Mouse (Mus musculus) midbrain, postnatal 0 days (tissue): ENCODE measurements around the gene Stat2. TPM values are rescaled to one million over a fixed set of nuclear protein-coding genes. Genes with fewer than 3 reads are reported as not detected.
"Not testable (repeated sequence)": the region's sequence is repeated elsewhere in the genome, so short reads cannot be mapped to it uniquely, and the experiment has no call there.

Source experiments
- ATAC-seq: fragments of 200-750 bp; cut with Nextera tagmentation; 2 replicates; pipeline ENCODE4 v1.8.0; 2017; ENCODE audit warnings: moderate number of reproducible peaks, mild to moderate bottlenecking, moderate TSS enrichment, moderate library complexity; ENCODE audit not compliant: low FRiP score
- DNase-seq: peaks from one replicate; pipeline ENCODE4 v3.0.0-alpha.2; 2015; ENCODE audit warnings: low spot score
- H3K27ac ChIP-seq: fragments of 300-500 bp; sonication (generic); 2 replicates; pipeline ENCODE4 v1.5.1; 2014; ENCODE audit warnings: low read depth, mild to moderate bottlenecking, low read length, mixed read lengths
- H3K27me3 ChIP-seq: fragments of 300-500 bp; sonication (generic); 2 replicates; pipeline ENCODE4 v1.6.1; 2014; ENCODE audit warnings: low read length, control low read depth, mixed read lengths; ENCODE audit not compliant: insufficient read depth
- H3K36me3 ChIP-seq: fragments of 300-500 bp; sonication (generic); 2 replicates; pipeline ENCODE4 v1.6.1; 2014; ENCODE audit warnings: low read length, control low read depth, mixed read lengths; ENCODE audit not compliant: insufficient read depth
- H3K4me1 ChIP-seq: fragments of 300-500 bp; sonication (generic); 2 replicates; pipeline ENCODE4 v1.6.1; 2014; ENCODE audit warnings: mild to moderate bottlenecking, control low read depth, antibody characterized with exemption, low read length, mixed read lengths; ENCODE audit not compliant: insufficient read depth
- H3K4me2 ChIP-seq: fragments of 300-500 bp; sonication (generic); 2 replicates; pipeline ENCODE4 v1.6.1; 2014; ENCODE audit warnings: low read depth, mild to moderate bottlenecking, low read length, mixed read lengths; ENCODE audit not compliant: poor library complexity, severe bottlenecking
- H3K4me3 ChIP-seq: fragments of 300-500 bp; sonication (generic); 2 replicates; pipeline ENCODE4 v1.5.1; 2014; ENCODE audit warnings: low read depth, mild to moderate bottlenecking, low read length, moderate library complexity
- H3K9ac ChIP-seq: fragments of 300-500 bp; sonication (generic); replicated peaks from 2 replicates; pipeline ENCODE4 v1.6.1; 2014; ENCODE audit warnings: mild to moderate bottlenecking, low read length, moderate library complexity, mixed read lengths; ENCODE audit not compliant: poor library complexity, severe bottlenecking
- H3K9me3 ChIP-seq: fragments of 300-500 bp; sonication (generic); 2 replicates; pipeline ENCODE4 v1.6.1; 2016; ENCODE audit warnings: low read length, control low read depth
- CTCF ChIP-seq: IDR thresholded peaks from 2 replicates; pipeline ENCODE4 v1.5.1; 2016; ENCODE audit warnings: antibody characterized with exemption, mild to moderate bottlenecking
- WGBS: fragments of 180-500 bp; shearing (Covaris S2); extraction: QIAGEN DNeasy Blood & Tissue Kit; methylation state at CpG from one replicate; pipeline ENCODE4 v1.1.7; 2014; 5-methylcytosine and 5-hydroxymethylcytosine counted together
- polyA plus RNA-seq: library from polyadenylated mRNA; unstranded; fragments of >200 nt; fragmentation: Nextera tagmentation; extraction: Ambion mirVana; gene quantifications from 2 replicates; pipeline ENCODE4 v1.2.1, GENCODE M21; 2015
- total RNA-seq: library from RNA; depleted of rRNA; stranded (reverse); fragments of >200 nt; gene quantifications from 2 replicates; pipeline ENCODE4 v1.2.3, GENCODE M21; 2014

The Stat2 gene
- total and polyA plus RNA-seq, 2 experiments from 2014 or later, result 9.8 to 12.9 TPM

DNA sequence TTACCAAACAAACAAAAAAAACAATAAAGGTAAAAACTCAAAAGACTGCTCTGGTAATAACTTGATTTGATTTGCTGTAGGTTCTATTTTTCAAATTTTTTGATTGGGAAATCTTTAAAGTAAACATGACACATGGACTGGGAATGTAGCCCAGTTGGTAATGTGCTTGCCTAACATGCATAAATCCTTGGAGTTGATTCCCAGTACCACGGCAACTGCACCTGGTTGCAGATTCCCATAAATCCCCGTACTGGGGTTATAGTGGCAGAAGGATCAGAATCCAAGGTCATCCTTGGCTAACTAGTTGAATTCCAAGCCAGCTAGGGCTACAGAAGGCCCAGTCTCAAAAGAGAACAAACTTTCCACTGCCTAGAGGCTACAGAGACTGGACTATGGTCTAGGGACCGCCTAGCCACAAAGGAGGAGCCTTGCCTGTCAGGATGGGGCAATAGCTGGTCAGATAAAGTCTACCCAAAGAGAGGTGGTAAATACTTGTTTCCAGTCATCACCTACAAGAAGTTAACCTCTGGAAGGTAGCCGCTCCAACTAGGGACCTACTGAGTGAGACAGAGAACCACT, 16.6 kb upstream of the Stat2 start, which contains the start of gene Apon:
Gene Apon, plus strand, starts transcription at position 420 of the 579 bp plus-strand sequence.
- Histone ChIP-seq H3K36me3 (peaks cover 32% of the 10 kb centered on the region), H3K27ac (no peak within 1 kb of the TSS), H3K4me3 (no peak within 1 kb of the TSS), H3K4me2 (no peak within 1 kb of the TSS), H3K9me3 (no peaks in the 10 kb centered on the region), H3K4me1 (no peaks in the 10 kb centered on the region), H3K9ac (no peak within 1 kb of the TSS), H3K27me3 (no peaks in the 10 kb centered on the region)
- no peak for TF ChIP-seq CTCF
- no peak for ATAC-seq
- 90% methylated on average over 4 of the region's 4 CpGs for WGBS
- DNase-seq, result no peak

DNA sequence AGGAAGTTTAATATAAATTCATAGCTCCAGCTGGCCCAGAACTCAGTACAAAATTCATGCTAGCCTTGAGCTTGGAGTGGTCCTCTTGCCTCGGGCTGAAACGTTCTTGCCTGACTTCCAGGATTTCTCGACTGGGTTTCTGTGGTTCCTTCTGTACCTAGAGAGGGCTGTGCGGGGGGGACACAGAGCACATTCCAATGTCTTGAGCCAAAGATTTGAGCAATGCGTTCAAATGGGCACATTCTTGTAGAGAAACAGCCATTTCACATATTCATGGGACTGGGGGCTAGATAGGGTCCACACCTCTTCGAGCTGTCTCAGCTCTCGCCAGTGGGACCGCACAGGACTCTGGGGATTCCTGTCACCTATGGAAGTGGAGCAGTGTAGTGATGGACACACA, 14.4 kb upstream of the Stat2 start:
- TF ChIP-seq CTCF, result no peak
- H3K9me3 ChIP-seq, result no peaks in the 10 kb centered on the region
- no peaks in the 10 kb centered on the region for H3K27me3 ChIP-seq
- WGBS, result 89% methylated on average over 8 of the region's 8 CpGs
- no peak overlapping the region for H3K4me2 ChIP-seq
- no peaks in the 10 kb centered on the region for H3K4me1 ChIP-seq
- H3K4me3 ChIP-seq, result no peak overlapping the region
- H3K36me3 ChIP-seq, result peaks cover 14% of the 10 kb centered on the region
- H3K9ac ChIP-seq, result no peak overlapping the region
- ATAC-seq (no peak), DNase-seq (no peak)
- H3K27ac ChIP-seq, result no peak overlapping the region

DNA sequence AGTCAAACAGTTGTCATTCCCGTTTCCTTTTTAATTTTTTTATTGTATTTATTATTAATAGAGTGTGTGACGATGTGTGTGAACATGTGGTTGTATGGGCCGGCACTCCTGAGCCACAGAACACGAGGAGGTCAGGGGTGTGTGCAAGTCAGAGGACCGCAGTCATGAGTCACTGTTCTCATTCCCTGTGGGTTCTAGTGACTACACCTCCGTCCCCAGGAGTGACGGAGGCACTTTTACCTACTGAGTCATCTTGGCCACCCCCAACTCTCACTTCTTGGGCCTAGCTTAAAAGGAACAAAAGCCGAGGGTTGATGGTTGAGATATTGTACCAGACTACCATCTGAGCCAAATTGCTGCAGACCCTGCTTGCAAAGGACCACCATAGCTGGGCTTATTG, 14.0 kb upstream of the Stat2 start:
- Histone ChIP-seq H3K9ac (no peak overlapping the region), H3K4me3 (no peak overlapping the region), H3K9me3 (no peaks in the 10 kb centered on the region), H3K36me3 (peaks cover 11% of the 10 kb centered on the region), H3K4me1 (no peaks in the 10 kb centered on the region), H3K27me3 (no peaks in the 10 kb centered on the region), H3K27ac (no peak overlapping the region), H3K4me2 (no peak overlapping the region)
- ATAC-seq (no peak), DNase-seq (no peak)
- TF ChIP-seq CTCF, result no peak
- 92% methylated on average over 8 of the region's 8 CpGs for WGBS

DNA sequence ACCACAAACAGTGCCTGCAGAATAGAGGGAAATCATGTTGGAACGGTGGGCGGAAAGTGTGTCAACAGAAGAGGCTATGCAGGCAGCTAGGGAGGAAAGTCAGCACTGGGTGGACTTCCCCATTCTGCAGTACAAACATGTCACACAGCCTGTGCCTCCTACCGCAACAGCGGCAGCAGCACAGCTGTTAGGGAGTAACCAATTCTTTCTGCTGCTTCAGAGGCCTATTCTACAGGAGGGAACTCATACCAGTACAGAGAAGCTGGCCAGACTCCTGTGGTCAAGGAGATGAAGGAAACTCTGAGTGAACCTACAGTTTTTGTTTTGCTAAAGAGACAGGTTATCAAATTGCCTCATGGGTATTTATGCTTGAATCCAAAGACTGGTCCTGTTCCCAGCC, 11.4 kb upstream of the Stat2 start:
- Histone ChIP-seq H3K9me3 (no peaks in the 10 kb centered on the region), H3K27me3 (no peaks in the 10 kb centered on the region), H3K4me3 (no peak overlapping the region), H3K9ac (no peak overlapping the region), H3K4me1 (no peaks in the 10 kb centered on the region), H3K36me3 (no peaks in the 10 kb centered on the region), H3K27ac (no peak overlapping the region), H3K4me2 (no peak overlapping the region)
- WGBS, result 79% methylated on average over 4 of the region's 4 CpGs
- DNase-seq, result no peak
- no peak for ATAC-seq
- no peak for TF ChIP-seq CTCF

DNA sequence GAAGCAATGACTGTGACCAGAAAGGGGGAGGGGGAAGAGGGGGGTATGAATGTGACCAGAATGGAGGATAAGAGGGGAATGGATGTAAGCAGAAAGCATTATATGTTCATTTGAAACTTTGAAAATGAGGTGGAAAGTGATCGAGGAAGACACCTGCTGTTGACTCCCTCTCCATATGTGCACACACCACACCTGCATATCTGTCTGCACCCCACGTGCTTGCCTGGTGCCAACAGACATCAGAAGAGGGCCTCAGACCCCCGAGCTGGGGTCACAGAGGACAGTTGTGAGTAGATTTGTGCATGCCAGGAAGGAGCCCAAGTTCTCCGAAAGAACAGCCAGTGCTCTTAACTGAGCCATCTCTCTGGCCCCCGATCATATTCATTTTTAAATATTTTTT, 10.4 kb upstream of the Stat2 start:
- ATAC-seq (no peak), DNase-seq (no peak)
- Histone ChIP-seq H3K4me1 (no peaks in the 10 kb centered on the region), H3K36me3 (no peaks in the 10 kb centered on the region), H3K27me3 (no peaks in the 10 kb centered on the region), H3K27ac (no peak overlapping the region), H3K4me3 (no peak overlapping the region), H3K9ac (no peak overlapping the region), H3K4me2 (no peak overlapping the region), H3K9me3 (no peaks in the 10 kb centered on the region)
- WGBS, result 91% methylated on average over 5 of the region's 5 CpGs
- TF ChIP-seq CTCF, result no peak

DNA sequence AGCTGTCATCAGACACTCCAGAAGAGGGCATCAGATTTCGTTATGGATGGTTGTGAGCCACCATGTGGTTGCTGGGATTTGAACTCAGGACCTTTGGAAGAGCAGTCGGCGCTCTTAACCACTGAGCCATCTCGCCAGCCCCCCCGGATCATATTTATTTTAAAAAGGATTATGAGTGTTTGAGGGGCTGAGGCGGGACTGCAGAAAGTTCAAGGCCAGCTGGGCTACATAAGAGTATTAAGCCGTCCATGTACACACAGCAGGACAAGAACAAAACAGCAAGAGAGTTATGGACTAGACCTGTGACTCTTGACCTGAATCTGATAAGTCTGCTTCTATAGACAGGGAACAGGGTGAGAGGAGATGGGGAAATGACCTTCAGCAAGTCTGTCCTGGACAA, 10.0 kb upstream of the Stat2 start:
- not testable (repeated sequence) for H3K27me3 ChIP-seq, H3K9ac ChIP-seq, H3K36me3 ChIP-seq, ATAC-seq, H3K9me3 ChIP-seq, H3K27ac ChIP-seq, H3K4me2 ChIP-seq, H3K4me3 ChIP-seq, H3K4me1 ChIP-seq, DNase-seq
- 88% methylated on average over 7 of the region's 7 CpGs for WGBS
